ENCODE assay signal across 9 mouse cellular contexts in the genomic region with DNA sequence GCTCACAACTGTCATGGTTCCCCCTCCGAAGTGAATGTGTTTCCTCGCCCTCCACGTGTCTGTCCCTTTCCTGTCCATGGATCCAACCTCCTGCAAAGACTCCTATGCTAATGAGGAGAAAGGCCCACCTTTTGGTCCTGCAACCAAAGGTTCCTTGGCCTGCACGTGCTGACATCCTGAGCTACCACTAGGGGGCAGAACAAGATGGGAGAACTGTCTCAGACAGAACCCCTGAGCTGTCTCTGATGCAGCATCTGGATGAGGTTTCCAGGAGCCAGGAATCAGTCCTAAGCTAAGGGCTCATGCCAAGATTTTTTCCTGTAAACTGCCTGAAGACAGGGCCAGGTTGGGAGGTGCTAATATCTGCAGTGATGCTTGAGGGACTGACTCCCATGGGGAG. TPM values are rescaled to one million over a fixed set of nuclear protein-coding genes. Genes with fewer than 3 reads are reported as not detected.
DNase-seq lines count a peak whose midpoint lies in the region.
"Had no signal": no experiment of that assay in that cellular context is flagged by ENCODE, and none has a peak within 500 bp of the region (broad histone marks: within the 10 kb centered on the region; RNA-seq: fewer than 3 reads in every experiment).

No protein-coding gene starts in this region.

- DNase-seq in 3T3-L1 (ENCODE audit: low read depth, low spot score) = peak; percentile 48
- peak; percentile 2 for DNase-seq in adrenal gland, postnatal 25 days
- DNase-seq in embryo, embryonic 10 days (ENCODE audit: low spot score) = peak; percentile 60
- DNase-seq in gastrocnemius, adult 18-20 months (ENCODE audit: low spot score) = peak; percentile 3
- DNase-seq in kidney, adult 18-20 months = peak; percentile 47
- DNase-seq in left cerebral cortex, adult 18-20 months (ENCODE audit: low spot score in 2 of 2) = peak; percentile 28 to 50
- peak; percentile 6 for DNase-seq in lung, postnatal 25 days (ENCODE audit: low spot score)
- DNase-seq in right cerebral cortex, adult 18-20 months = peak; percentile 4

RNA-seq across cellular contexts. Expression of gene Gm3880, which starts 2.5 kb away (rescaled TPM):
- not detected in 2 replicates for total RNA-seq in adrenal gland, postnatal 25 days (2021)
- total RNA-seq in gastrocnemius, adult 18-20 months (2021) = not detected
- not detected for total RNA-seq in left cerebral cortex, adult 18-20 months (2021)
- total RNA-seq: gastrocnemius, adult 8-10 months had no signal

RNA-seq across cellular contexts. Expression of gene Gm9112, which starts 18.2 kb away (rescaled TPM):
- total RNA-seq in adrenal gland, postnatal 25 days (2021) = not detected in 2 replicates
- total RNA-seq in gastrocnemius, adult 18-20 months (2021) = not detected
- not detected for total RNA-seq in left cerebral cortex, adult 18-20 months (2021)
- total RNA-seq: gastrocnemius, adult 8-10 months had no signal

RNA-seq across cellular contexts. Expression of gene Dmrtc1b, which starts 18.4 kb away (rescaled TPM):
- not detected in 2 replicates for total RNA-seq in adrenal gland, postnatal 25 days (2021)
- total RNA-seq in gastrocnemius, adult 18-20 months (2021) = not detected
- total RNA-seq in left cerebral cortex, adult 18-20 months (2021) = not detected
- total RNA-seq: gastrocnemius, adult 8-10 months had no signal

RNA-seq across cellular contexts. Expression of gene Phka1, which starts 45.2 kb away (rescaled TPM):
- 15.3 and 18.7 TPM in 2 replicates for total RNA-seq in adrenal gland, postnatal 25 days (2021)
- total RNA-seq in gastrocnemius, adult 18-20 months (2021) = 100 to 1,000 TPM; 496 to 527 TPM
- 10 to 100 TPM; 17.3 to 17.8 TPM for total RNA-seq in left cerebral cortex, adult 18-20 months (2021)

Comparison
In these comparisons a context has a peak if more than half of its experiments do, and no peak if none do; other contexts are left out.
1. Peak in every context shown above with its lines: DNase-seq.
2. DNase-seq: peak in every context shown above with its lines; median percentile 60 in embryo, embryonic 10 days; 48 in 3T3-L1; 47 in kidney, adult 18-20 months; 39 in left cerebral cortex, adult 18-20 months; 6 in lung, postnatal 25 days; 4 in right cerebral cortex, adult 18-20 months; 3 in gastrocnemius, adult 18-20 months; 2 in adrenal gland, postnatal 25 days.